Mouse (Mus musculus) kidney, embryonic 15.5 days (tissue): ENCODE results near the gene Fam83f. TPM values are rescaled to one million over a fixed set of nuclear protein-coding genes. Genes with fewer than 3 reads are reported as not detected.
"Not testable (repeated sequence)": the region's sequence is repeated elsewhere in the genome, so short reads cannot be mapped to it uniquely, and the experiment has no call there.

Experiments
- ATAC-seq: fragments of 200-750 bp; cut with Nextera tagmentation; replicated peaks from 2 replicates; pipeline ENCODE4 v1.8.0; 2017; ENCODE audit warnings: moderate TSS enrichment; ENCODE audit not compliant: low FRiP score
- H3K27ac ChIP-seq: fragments of 300-500 bp; sonication (generic); 2 replicates; pipeline ENCODE4 v1.5.1; 2015; ENCODE audit warnings: mild to moderate bottlenecking, inconsistent platforms
- H3K27me3 ChIP-seq: fragments of 300-500 bp; sonication (generic); 2 replicates; pipeline ENCODE4 v1.6.1; 2015; ENCODE audit warnings: inconsistent platforms
- H3K36me3 ChIP-seq: fragments of 300-500 bp; sonication (generic); 2 replicates; pipeline ENCODE4 v1.6.1; 2015; ENCODE audit warnings: inconsistent platforms
- H3K4me1 ChIP-seq: fragments of 300-500 bp; sonication (generic); 2 replicates; pipeline ENCODE4 v1.6.1; 2015; ENCODE audit warnings: inconsistent platforms
- H3K4me2 ChIP-seq: fragments of 300-500 bp; sonication (generic); 2 replicates; pipeline ENCODE4 v1.6.1; 2015; ENCODE audit warnings: moderate library complexity, mild to moderate bottlenecking, inconsistent platforms
- H3K4me3 ChIP-seq: fragments of 300-500 bp; sonication (generic); replicated peaks from 2 replicates; pipeline ENCODE4 v1.5.1; 2015; ENCODE audit warnings: mild to moderate bottlenecking, inconsistent platforms
- H3K9ac ChIP-seq: fragments of 300-500 bp; sonication (generic); 2 replicates; pipeline ENCODE4 v1.6.1; 2015; ENCODE audit warnings: mild to moderate bottlenecking, inconsistent platforms
- H3K9me3 ChIP-seq: fragments of 300-500 bp; sonication (generic); replicated peaks from 2 replicates; pipeline ENCODE4 v1.6.1; 2016; ENCODE audit warnings: inconsistent platforms
- WGBS: fragments of 180-500 bp; shearing (Covaris S2); methylation state at CpG from one replicate; pipeline ENCODE4 v1.1.7; 2015; ENCODE audit warnings: mixed read lengths; 5-methylcytosine and 5-hydroxymethylcytosine counted together
- polyA plus RNA-seq: library from polyadenylated mRNA; unstranded; fragments of >200 nt; fragmentation: Nextera tagmentation; extraction: Ambion mirVana; gene quantifications from 2 replicates; pipeline ENCODE4 v1.2.1, GENCODE M21; 2015

The Fam83f gene
- polyA plus RNA-seq, 1 experiment from 2014 or later: 3.8 TPM

- H3K27ac ChIP-seq: peak overlapping the region; percentile 64; the same call in 1 of the 2 replicates
- 16% methylated on average over 4 of the region's 4 CpGs for WGBS
- peak; percentile 40; the same call in 1 of the 2 replicates for ATAC-seq
- no peaks in the 10 kb centered on the region for H3K27me3 ChIP-seq
- peaks cover 15% of the 10 kb centered on the region for H3K4me1 ChIP-seq
- no peak overlapping the region for H3K4me2 ChIP-seq
- H3K9ac ChIP-seq: no peak overlapping the region
- H3K36me3 ChIP-seq: no peaks in the 10 kb centered on the region
- H3K9me3 ChIP-seq: no peaks in the 10 kb centered on the region
- no peak overlapping the region for H3K4me3 ChIP-seq
These were observed 60.8 kb downstream of the Fam83f start for GRCm38 (mm10) chr15:80732266-80733030.

GRCm38 (mm10) chr15:80735300-80735699 lies 63.7 kb downstream of the Fam83f start:
- Histone ChIP-seq H3K4me2 (no peak overlapping the region), H3K27ac (no peak overlapping the region), H3K4me3 (no peak overlapping the region), H3K4me1 (peaks cover 15% of the 10 kb centered on the region), H3K36me3 (no peaks in the 10 kb centered on the region), H3K9me3 (no peaks in the 10 kb centered on the region), H3K27me3 (no peaks in the 10 kb centered on the region), H3K9ac (no peak overlapping the region)
- ATAC-seq: no peak
- 85% methylated on average over 3 of the region's 3 CpGs for WGBS

GRCm38 (mm10) chr15:80735708-80736107 lies 64.1 kb downstream of the Fam83f start:
- WGBS: 92% methylated on average over 4 of the region's 4 CpGs
- H3K4me1 ChIP-seq: peaks cover 15% of the 10 kb centered on the region
- not testable (repeated sequence) for H3K4me2 ChIP-seq, ATAC-seq, H3K9me3 ChIP-seq, H3K36me3 ChIP-seq, H3K9ac ChIP-seq, H3K27ac ChIP-seq, H3K27me3 ChIP-seq, H3K4me3 ChIP-seq

- Histone ChIP-seq H3K9me3 (no peaks in the 10 kb centered on the region), H3K4me3 (no peak overlapping the region), H3K36me3 (no peaks in the 10 kb centered on the region), H3K27me3 (no peaks in the 10 kb centered on the region), H3K4me2 (no peak overlapping the region), H3K4me1 (peaks cover 13% of the 10 kb centered on the region), H3K9ac (no peak overlapping the region), H3K27ac (no peak overlapping the region)
- WGBS: 59% methylated on average over 1 of the region's 1 CpGs
- ATAC-seq: no peak
These were observed 64.9 kb downstream of the Fam83f start for GRCm38 (mm10) chr15:80736553-80736952.

GRCm38 (mm10) chr15:80738244-80738643 lies 66.6 kb downstream of the Fam83f start:
- Histone ChIP-seq H3K27me3 (no peaks in the 10 kb centered on the region), H3K4me1 (no peaks in the 10 kb centered on the region), H3K27ac (no peak overlapping the region), H3K9ac (no peak overlapping the region), H3K9me3 (no peaks in the 10 kb centered on the region), H3K36me3 (no peaks in the 10 kb centered on the region), H3K4me3 (no peak overlapping the region), H3K4me2 (no peak overlapping the region)
- 87% methylated on average over 2 of the region's 2 CpGs for WGBS
- no peak for ATAC-seq

GRCm38 (mm10) chr15:80739972-80740371 lies 68.3 kb downstream of the Fam83f start:
- H3K9ac ChIP-seq: no peak overlapping the region
- WGBS: 93% methylated on average over 1 of the region's 1 CpGs
- H3K36me3 ChIP-seq: no peaks in the 10 kb centered on the region
- no peak overlapping the region for H3K4me3 ChIP-seq
- no peaks in the 10 kb centered on the region for H3K9me3 ChIP-seq
- H3K27ac ChIP-seq: no peak overlapping the region
- no peak for ATAC-seq
- no peaks in the 10 kb centered on the region for H3K4me1 ChIP-seq
- H3K4me2 ChIP-seq: no peak overlapping the region
- no peaks in the 10 kb centered on the region for H3K27me3 ChIP-seq

- no peaks in the 10 kb centered on the region for H3K27me3 ChIP-seq
- no peaks in the 10 kb centered on the region for H3K4me1 ChIP-seq
- H3K36me3 ChIP-seq: no peaks in the 10 kb centered on the region
- ATAC-seq: no peak
- H3K4me3 ChIP-seq: no peak overlapping the region
- no peak overlapping the region for H3K27ac ChIP-seq
- WGBS: 88% methylated on average over 1 of the region's 1 CpGs
- no peak overlapping the region for H3K9ac ChIP-seq
- no peak overlapping the region for H3K4me2 ChIP-seq
- no peaks in the 10 kb centered on the region for H3K9me3 ChIP-seq
These were observed 70.2 kb downstream of the Fam83f start for GRCm38 (mm10) chr15:80741836-80742235.

GRCm38 (mm10) chr15:80742991-80743474 lies 71.4 kb downstream of the Fam83f start:
- 88% methylated on average over 3 of the region's 3 CpGs for WGBS
- ATAC-seq: no peak
- H3K27ac ChIP-seq: no peak overlapping the region
- no peaks in the 10 kb centered on the region for H3K27me3 ChIP-seq
- no peaks in the 10 kb centered on the region for H3K36me3 ChIP-seq
- no peaks in the 10 kb centered on the region for H3K9me3 ChIP-seq
- no peaks in the 10 kb centered on the region for H3K4me1 ChIP-seq
- H3K4me3 ChIP-seq: no peak overlapping the region
- no peak overlapping the region for H3K4me2 ChIP-seq
- H3K9ac ChIP-seq: no peak overlapping the region

- H3K4me2 ChIP-seq: no peak overlapping the region
- WGBS: 85% methylated on average over 7 of the region's 7 CpGs
These were observed 72.0 kb downstream of the Fam83f start for GRCm38 (mm10) chr15:80743606-80744005.

GRCm38 (mm10) chr15:80744667-80745422 lies 73.2 kb downstream of the Fam83f start:
- 84% methylated on average over 3 of the region's 3 CpGs for WGBS
- H3K9me3 ChIP-seq: no peaks in the 10 kb centered on the region

More at GRCm38 (mm10) chr15:80743606-80744005, 72.0 kb downstream of the Fam83f start:
- Histone ChIP-seq H3K4me1 (no peaks in the 10 kb centered on the region), H3K4me3 (no peak overlapping the region), H3K27ac (no peak overlapping the region), H3K9me3 (no peaks in the 10 kb centered on the region), H3K36me3 (no peaks in the 10 kb centered on the region), H3K27me3 (no peaks in the 10 kb centered on the region), H3K9ac (no peak overlapping the region)
- no peak for ATAC-seq

GRCm38 (mm10) chr15:80748979-80749378 lies 77.3 kb downstream of the Fam83f start:
- no peaks in the 10 kb centered on the region for H3K36me3 ChIP-seq
- H3K4me1 ChIP-seq: no peaks in the 10 kb centered on the region
- H3K9me3 ChIP-seq: no peaks in the 10 kb centered on the region
- H3K9ac ChIP-seq: no peak overlapping the region
- ATAC-seq: no peak
- WGBS: 76% methylated on average over 5 of the region's 5 CpGs
- H3K27me3 ChIP-seq: no peaks in the 10 kb centered on the region
- H3K27ac ChIP-seq: no peak overlapping the region
- no peak overlapping the region for H3K4me3 ChIP-seq
- no peak overlapping the region for H3K4me2 ChIP-seq

More at GRCm38 (mm10) chr15:80744667-80745422, 73.2 kb downstream of the Fam83f start:
- Histone ChIP-seq H3K4me1 (no peaks in the 10 kb centered on the region), H3K36me3 (no peaks in the 10 kb centered on the region), H3K9ac (no peak overlapping the region), H3K4me2 (no peak overlapping the region), H3K27ac (no peak overlapping the region), H3K27me3 (no peaks in the 10 kb centered on the region), H3K4me3 (no peak overlapping the region)
- ATAC-seq: no peak
